Mouse (Mus musculus): Measurements from ENCODE around the gene Cbln1. TPM values are rescaled to one million over a fixed set of nuclear protein-coding genes. Genes with fewer than 3 reads are reported as not detected.

The Cbln1 gene
- polyA plus RNA-seq, 1 experiment from 2014 or later, result 0.12 TPM

GRCm38 (mm10) chr8:87452815-87453214, 19.6 kb downstream of the Cbln1 start:
- Histone ChIP-seq H3K4me3 (replicated peaks; ENCODE audit: low read depth, low read length) (no peak overlapping the region), H3K27ac (no peak overlapping the region), H3K36me3 (ENCODE audit: insufficient read depth, low read length) (no peaks in the 10 kb centered on the region), H3K9ac (ENCODE audit: low read depth, low read length) (no peak overlapping the region), H3K4me2 (ENCODE audit: low read length) (no peak overlapping the region), H3K27me3 (ENCODE audit: insufficient read depth, low read length) (no peaks in the 10 kb centered on the region), H3K4me1 (replicated peaks; ENCODE audit: insufficient read depth, low read length) (no peaks in the 10 kb centered on the region), H3K9me3 (replicated peaks; ENCODE audit: low read length) (no peaks in the 10 kb centered on the region)
- 83% methylated on average over 4 of the region's 4 CpGs for WGBS
- DNase-seq (ENCODE audit: low spot score) (no peak), ATAC-seq (replicated peaks; ENCODE audit: low FRiP score, low read depth) (no peak)
- no peak for TF ChIP-seq CTCF (IDR thresholded peaks at IDR 0.05; ENCODE audit: low read depth)

- Histone ChIP-seq H3K4me2 (ENCODE audit: low read length) (no peak overlapping the region), H3K4me1 (replicated peaks; ENCODE audit: insufficient read depth, low read length) (no peaks in the 10 kb centered on the region), H3K9ac (ENCODE audit: low read depth, low read length) (no peak overlapping the region), H3K27me3 (ENCODE audit: insufficient read depth, low read length) (no peaks in the 10 kb centered on the region), H3K36me3 (ENCODE audit: insufficient read depth, low read length) (no peaks in the 10 kb centered on the region), H3K27ac (no peak overlapping the region), H3K4me3 (replicated peaks; ENCODE audit: low read depth, low read length) (no peak overlapping the region), H3K9me3 (replicated peaks; ENCODE audit: low read length) (no peaks in the 10 kb centered on the region)
- 84% methylated on average over 2 of the region's 2 CpGs for WGBS
- no peak for DNase-seq (ENCODE audit: low spot score)
- ATAC-seq (replicated peaks; ENCODE audit: low FRiP score, low read depth), result no peak
- TF ChIP-seq CTCF (IDR thresholded peaks at IDR 0.05; ENCODE audit: low read depth), result no peak
Measured at GRCm38 (mm10) chr8:87451737-87452136, 20.7 kb downstream of the Cbln1 start.

- no peaks in the 10 kb centered on the region for H3K27me3 ChIP-seq (ENCODE audit: insufficient read depth, low read length)
- H3K4me2 ChIP-seq (ENCODE audit: low read length), result no peak overlapping the region
- no peak for TF ChIP-seq CTCF (IDR thresholded peaks at IDR 0.05; ENCODE audit: low read depth)
- 50% methylated on average over 3 of the region's 3 CpGs for WGBS
- H3K4me3 ChIP-seq (replicated peaks; ENCODE audit: low read depth, low read length), result no peak overlapping the region
- no peak for ATAC-seq (replicated peaks; ENCODE audit: low FRiP score, low read depth)
- H3K36me3 ChIP-seq (ENCODE audit: insufficient read depth, low read length), result no peaks in the 10 kb centered on the region
- no peak overlapping the region for H3K9ac ChIP-seq (ENCODE audit: low read depth, low read length)
- no peaks in the 10 kb centered on the region for H3K4me1 ChIP-seq (replicated peaks; ENCODE audit: insufficient read depth, low read length)
- no peaks in the 10 kb centered on the region for H3K9me3 ChIP-seq (replicated peaks; ENCODE audit: low read length)
- DNase-seq (ENCODE audit: low spot score), result no peak
- no peak overlapping the region for H3K27ac ChIP-seq
Measured at GRCm38 (mm10) chr8:87434592-87434991, 37.8 kb downstream of the Cbln1 start.

- no peak for ATAC-seq (replicated peaks; ENCODE audit: low FRiP score, low read depth)
- no peak overlapping the region for H3K27ac ChIP-seq
- DNase-seq (ENCODE audit: low spot score), result no peak
- no peaks in the 10 kb centered on the region for H3K27me3 ChIP-seq (ENCODE audit: insufficient read depth, low read length)
- H3K9ac ChIP-seq (ENCODE audit: low read depth, low read length), result no peak overlapping the region
- H3K9me3 ChIP-seq (replicated peaks; ENCODE audit: low read length), result no peaks in the 10 kb centered on the region
- H3K4me3 ChIP-seq (replicated peaks; ENCODE audit: low read depth, low read length), result no peak overlapping the region
- no peaks in the 10 kb centered on the region for H3K4me1 ChIP-seq (replicated peaks; ENCODE audit: insufficient read depth, low read length)
- no peak overlapping the region for H3K4me2 ChIP-seq (ENCODE audit: low read length)
- H3K36me3 ChIP-seq (ENCODE audit: insufficient read depth, low read length), result no peaks in the 10 kb centered on the region
- TF ChIP-seq CTCF (IDR thresholded peaks at IDR 0.05; ENCODE audit: low read depth), result no peak
Measured at GRCm38 (mm10) chr8:87427188-87427587, 45.2 kb downstream of the Cbln1 start.

GRCm38 (mm10) chr8:87424706-87425105, 47.7 kb downstream of the Cbln1 start:
- 76% methylated on average over 5 of the region's 5 CpGs for WGBS
- H3K9me3 ChIP-seq (replicated peaks; ENCODE audit: low read length), result no peaks in the 10 kb centered on the region
- no peaks in the 10 kb centered on the region for H3K27me3 ChIP-seq (ENCODE audit: insufficient read depth, low read length)
- H3K4me3 ChIP-seq (replicated peaks; ENCODE audit: low read depth, low read length), result no peak overlapping the region
- ATAC-seq (replicated peaks; ENCODE audit: low FRiP score, low read depth) (no peak), DNase-seq (ENCODE audit: low spot score) (no peak)
- no peak overlapping the region for H3K4me2 ChIP-seq (ENCODE audit: low read length)
- no peak overlapping the region for H3K9ac ChIP-seq (ENCODE audit: low read depth, low read length)
- no peak overlapping the region for H3K27ac ChIP-seq
- no peak for TF ChIP-seq CTCF (IDR thresholded peaks at IDR 0.05; ENCODE audit: low read depth)
- H3K4me1 ChIP-seq (replicated peaks; ENCODE audit: insufficient read depth, low read length), result no peaks in the 10 kb centered on the region
- no peaks in the 10 kb centered on the region for H3K36me3 ChIP-seq (ENCODE audit: insufficient read depth, low read length)

- TF ChIP-seq CTCF (IDR thresholded peaks at IDR 0.05; ENCODE audit: low read depth), result no peak
- no peak overlapping the region for H3K9ac ChIP-seq (ENCODE audit: low read depth, low read length)
- no peak for DNase-seq (ENCODE audit: low spot score)
Measured at GRCm38 (mm10) chr8:87421697-87422096, 50.7 kb downstream of the Cbln1 start.

More at GRCm38 (mm10) chr8:87421697-87422096, 50.7 kb downstream of the Cbln1 start:
- no peaks in the 10 kb centered on the region for H3K4me1 ChIP-seq (replicated peaks; ENCODE audit: insufficient read depth, low read length)
- no peaks in the 10 kb centered on the region for H3K9me3 ChIP-seq (replicated peaks; ENCODE audit: low read length)
- 66% methylated on average over 8 of the region's 8 CpGs for WGBS
- no peak overlapping the region for H3K27ac ChIP-seq
- no peak for ATAC-seq (replicated peaks; ENCODE audit: low FRiP score, low read depth)
- no peak overlapping the region for H3K4me3 ChIP-seq (replicated peaks; ENCODE audit: low read depth, low read length)
- H3K4me2 ChIP-seq (ENCODE audit: low read length), result no peak overlapping the region
- no peaks in the 10 kb centered on the region for H3K27me3 ChIP-seq (ENCODE audit: insufficient read depth, low read length)
- H3K36me3 ChIP-seq (ENCODE audit: insufficient read depth, low read length), result no peaks in the 10 kb centered on the region

Other genes with a start within 250 kb of the Cbln1 start
- not detected in 2 replicates for gene 4933402J07Rik, start 91.2 kb upstream of the Cbln1 start, polyA plus RNA-seq (2015; fragmentation: Nextera tagmentation; extraction: Ambion mirVana)